Mouse (Mus musculus) liver, embryonic 14.5 days (tissue): ENCODE measurements at regions not wholly inside any gene's neighbourhood (a gene's known extent, or its start where the extent isn't known, plus 50 kb on each side); places are given as distances from the start of the nearest gene placed in this dataset.

Experiments used
- ATAC-seq: fragments of 200-750 bp; cut with Nextera tagmentation; 2 replicates; pipeline ENCODE4 v1.8.0; 2017; ENCODE audit warnings: moderate number of reproducible peaks, mild to moderate bottlenecking, moderate library complexity; ENCODE audit not compliant: insufficient read depth
- DNase-seq, 3 experiments: peaks; one replicate each; pipeline ENCODE4 v3.0.0-alpha.2; 2012 to 2013; ENCODE audit warnings: low read depth in 3 of 3, low spot score in 3 of 3
- H3K27ac ChIP-seq: fragments of 300-500 bp; sonication (generic); 2 replicates; pipeline ENCODE4 v1.5.1; 2014; ENCODE audit warnings: moderate library complexity, mild to moderate bottlenecking, control low read depth, inconsistent platforms
- H3K27me3 ChIP-seq: fragments of 300-500 bp; sonication (generic); 2 replicates; pipeline ENCODE4 v1.6.1; 2014; ENCODE audit warnings: mild to moderate bottlenecking, low read length, moderate library complexity; ENCODE audit not compliant: control insufficient read depth, insufficient read depth
- H3K36me3 ChIP-seq: fragments of 300-500 bp; sonication (generic); replicated peaks from 2 replicates; pipeline ENCODE4 v1.6.1; 2014; ENCODE audit warnings: low read depth; ENCODE audit not compliant: control insufficient read depth, insufficient read depth
- H3K4me1 ChIP-seq, 2 experiments: fragments of 200-500 bp in 1 of 2; fragments of 300-500 bp in 1 of 2; sonication (generic) in 1 of 2; replicated peaks; 2 replicates each; pipeline ENCODE4 v1.6.1; 2012 to 2014; ENCODE audit warnings: antibody characterized with exemption in 1 of 2, inconsistent platforms in 1 of 2, low read length in 1 of 2; ENCODE audit not compliant: control insufficient read depth in 2 of 2, insufficient read depth in 2 of 2
- H3K4me2 ChIP-seq: fragments of 300-500 bp; sonication (generic); 2 replicates; pipeline ENCODE4 v1.6.1; 2014; ENCODE audit warnings: low read depth, mild to moderate bottlenecking, control low read depth, moderate library complexity
- H3K4me3 ChIP-seq, 2 experiments: fragments of 200-500 bp in 1 of 2; fragments of 300-500 bp in 1 of 2; sonication (generic) in 1 of 2; 2 replicates each; pipeline ENCODE4 v1.5.1; 2012 to 2014; ENCODE audit warnings: low read depth in 2 of 2, low read length in 2 of 2, mild to moderate bottlenecking in 2 of 2, control low read depth in 1 of 2, inconsistent platforms in 1 of 2, moderate library complexity in 1 of 2; ENCODE audit not compliant: insufficient read depth in 1 of 2
- H3K9ac ChIP-seq: fragments of 300-500 bp; sonication (generic); replicated peaks from 2 replicates; pipeline ENCODE4 v1.6.1; 2014; ENCODE audit warnings: mild to moderate bottlenecking, control low read depth, moderate library complexity
- H3K9me3 ChIP-seq: fragments of 300-500 bp; sonication (generic); 2 replicates; pipeline ENCODE4 v1.6.1; 2016; ENCODE audit warnings: low read length, mixed read lengths; ENCODE audit not compliant: control insufficient read depth
- CTCF ChIP-seq: IDR thresholded peaks from 2 replicates; pipeline ENCODE4 v1.5.1; 2016; ENCODE audit warnings: antibody characterized with exemption, low read depth, control low read depth
- EP300 ChIP-seq: IDR thresholded peaks from 2 replicates; pipeline ENCODE4 v1.6.1; 2016; ENCODE audit warnings: antibody characterized with exemption, low read depth
- WGBS: fragments of 180-500 bp; shearing (Covaris S2); extraction: QIAGEN DNeasy Blood & Tissue Kit; methylation state at CpG from one replicate; pipeline ENCODE4 v1.1.7; 2014; ENCODE audit not compliant: insufficient replicate concordance; 5-methylcytosine and 5-hydroxymethylcytosine counted together

DNA sequence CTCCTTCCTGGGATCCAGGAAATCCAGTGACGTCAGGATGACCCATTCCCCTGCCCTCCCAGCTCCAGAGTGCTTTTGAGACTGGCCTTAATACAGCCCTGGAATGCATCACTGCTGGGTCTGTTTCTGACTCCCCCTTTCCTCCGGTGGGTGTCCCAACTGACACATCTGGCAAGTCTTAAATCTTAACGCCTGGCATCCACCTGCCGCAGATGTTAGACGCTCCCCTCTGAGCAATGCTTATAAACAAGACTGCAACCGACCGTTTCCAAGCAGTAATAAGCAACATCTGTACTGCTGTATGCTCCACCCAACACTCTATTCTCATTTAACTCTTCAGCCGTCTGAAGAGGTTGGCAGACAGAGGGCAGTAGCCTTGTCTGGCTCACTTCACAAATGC is 161.7 kb upstream of the Prok2 start:
- Histone ChIP-seq H3K4me3 (no peak overlapping the region), H3K27me3 (no peaks in the 10 kb centered on the region), H3K9me3 (no peaks in the 10 kb centered on the region), H3K4me1 (no peaks in the 10 kb centered on the region), H3K9ac (no peak overlapping the region), H3K4me2 (no peak overlapping the region), H3K27ac (no peak overlapping the region), H3K36me3 (no peaks in the 10 kb centered on the region)
- no peak for ATAC-seq
- DNase-seq: no peak
- WGBS: 56% methylated on average over 8 of the region's 8 CpGs
- no peak for TF ChIP-seq EP300
- TF ChIP-seq CTCF: no peak

DNA sequence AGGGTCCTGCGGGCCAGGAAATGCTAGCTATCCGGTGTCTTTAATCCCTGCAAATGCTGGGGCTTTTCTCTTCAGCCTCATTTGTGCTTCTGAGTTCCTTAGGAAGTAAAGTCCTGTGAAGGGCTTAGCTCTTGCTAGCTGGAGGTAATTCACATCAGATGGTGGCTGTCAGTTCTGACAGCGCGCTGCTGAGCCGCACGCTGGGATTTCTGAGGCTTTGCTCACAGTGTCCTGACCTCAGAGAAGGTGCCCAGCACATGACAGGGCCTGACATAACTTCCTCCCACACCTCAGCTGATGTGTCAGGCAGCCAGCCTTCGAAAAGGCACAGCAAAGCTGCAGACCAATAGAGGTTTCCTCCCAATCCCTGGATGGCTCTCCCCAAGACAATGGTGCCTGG is 158.6 kb upstream of the Prok2 start:
- 5% methylated on average over 7 of the region's 7 CpGs for WGBS
- Histone ChIP-seq H3K9me3 (no peaks in the 10 kb centered on the region), H3K9ac (no peak overlapping the region), H3K4me3 (no peak overlapping the region), H3K4me2 (no peak overlapping the region), H3K27me3 (no peaks in the 10 kb centered on the region), H3K4me1 (no peaks in the 10 kb centered on the region), H3K36me3 (no peaks in the 10 kb centered on the region), H3K27ac (no peak overlapping the region)
- DNase-seq (no peak), ATAC-seq (no peak)
- no peak for TF ChIP-seq CTCF
- no peak for TF ChIP-seq EP300

DNA sequence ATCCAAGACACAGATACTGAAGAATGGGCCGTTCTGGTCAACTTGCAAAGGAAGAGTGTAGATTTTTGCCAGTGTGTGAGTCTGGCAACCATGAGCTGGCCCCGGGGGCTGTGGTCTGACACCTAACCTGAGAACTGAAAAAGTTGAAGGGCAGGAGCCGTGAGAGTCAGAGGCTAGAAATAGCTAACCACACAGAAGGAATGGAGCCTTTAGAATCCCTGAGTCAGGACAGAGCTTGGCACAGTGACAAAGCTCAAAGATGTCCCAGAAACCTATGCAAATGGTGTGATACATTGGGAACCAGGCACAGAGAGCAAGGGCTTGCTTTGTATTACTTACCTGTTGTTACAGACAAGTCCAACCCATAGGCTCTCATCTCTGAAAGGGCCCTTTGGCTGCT is 157.9 kb upstream of the Prok2 start:
- TF ChIP-seq EP300 (no peak), CTCF (no peak)
- H3K4me3 ChIP-seq: no peak overlapping the region
- H3K9me3 ChIP-seq: no peaks in the 10 kb centered on the region
- DNase-seq: no peak
- H3K27ac ChIP-seq: no peak overlapping the region
- H3K27me3 ChIP-seq: no peaks in the 10 kb centered on the region
- ATAC-seq: no peak
- H3K4me1 ChIP-seq: no peaks in the 10 kb centered on the region
- WGBS: 46% methylated on average over 3 of the region's 3 CpGs
- H3K4me2 ChIP-seq: no peak overlapping the region
- no peaks in the 10 kb centered on the region for H3K36me3 ChIP-seq
- H3K9ac ChIP-seq: no peak overlapping the region

DNA sequence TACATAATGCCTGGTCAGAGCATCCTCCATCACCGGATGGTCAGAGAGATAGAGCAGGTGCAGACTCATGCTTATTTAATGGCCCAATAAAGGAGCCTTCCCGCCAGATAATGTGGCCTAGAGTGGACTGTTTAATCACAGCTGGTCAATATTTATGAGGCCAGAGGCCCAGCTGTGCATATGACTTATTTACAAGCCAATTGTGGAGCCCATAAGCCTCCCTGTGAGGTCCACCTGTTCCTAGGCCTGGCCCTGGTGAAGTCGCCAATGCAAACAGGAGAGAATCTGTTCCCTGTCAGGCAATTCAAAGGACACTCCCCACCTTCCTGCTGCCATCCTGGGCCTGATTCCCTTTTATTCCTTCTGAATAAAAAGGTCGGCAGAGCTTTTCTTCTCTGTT is 155.4 kb upstream of the Prok2 start:
- no peaks in the 10 kb centered on the region for H3K36me3 ChIP-seq
- H3K9ac ChIP-seq: no peak overlapping the region
- H3K27me3 ChIP-seq: no peaks in the 10 kb centered on the region
- no peak overlapping the region for H3K4me3 ChIP-seq
- WGBS: 34% methylated on average over 4 of the region's 4 CpGs
- TF ChIP-seq EP300 (no peak), CTCF (no peak)
- H3K4me2 ChIP-seq: no peak overlapping the region
- DNase-seq: no peak
- no peak for ATAC-seq
- no peaks in the 10 kb centered on the region for H3K4me1 ChIP-seq
- no peaks in the 10 kb centered on the region for H3K9me3 ChIP-seq
- H3K27ac ChIP-seq: no peak overlapping the region

DNA sequence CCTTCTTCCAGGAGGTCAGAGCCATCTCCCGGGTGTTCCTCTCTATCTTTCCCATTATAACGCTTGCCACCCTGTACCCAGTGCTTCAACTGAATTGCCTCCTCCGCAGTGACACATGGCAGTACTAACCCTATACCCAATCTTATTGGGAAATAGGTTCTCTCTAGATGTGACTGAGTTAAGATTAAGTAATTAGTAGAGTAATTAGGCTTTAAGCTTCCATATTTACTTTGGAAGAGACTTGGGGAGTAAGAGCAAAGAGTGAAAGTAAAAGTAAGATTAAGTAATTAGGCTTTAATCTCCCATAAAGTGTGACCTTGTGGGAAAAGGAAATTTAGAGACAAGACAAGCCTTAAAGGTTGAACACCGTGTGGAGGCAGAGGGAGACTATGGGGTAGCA is 148.7 kb upstream of the Prok2 start:
- no peak overlapping the region for H3K4me2 ChIP-seq
- H3K27ac ChIP-seq: no peak overlapping the region
- H3K27me3 ChIP-seq: no peaks in the 10 kb centered on the region
- WGBS: 70% methylated on average over 4 of the region's 4 CpGs
- no peaks in the 10 kb centered on the region for H3K9me3 ChIP-seq
- H3K36me3 ChIP-seq: no peaks in the 10 kb centered on the region
- no peak for DNase-seq
- no peak for ATAC-seq
- H3K4me3 ChIP-seq: no peak overlapping the region
- no peak for TF ChIP-seq CTCF
- no peak for TF ChIP-seq EP300
- H3K4me1 ChIP-seq: no peaks in the 10 kb centered on the region
- H3K9ac ChIP-seq: no peak overlapping the region

DNA sequence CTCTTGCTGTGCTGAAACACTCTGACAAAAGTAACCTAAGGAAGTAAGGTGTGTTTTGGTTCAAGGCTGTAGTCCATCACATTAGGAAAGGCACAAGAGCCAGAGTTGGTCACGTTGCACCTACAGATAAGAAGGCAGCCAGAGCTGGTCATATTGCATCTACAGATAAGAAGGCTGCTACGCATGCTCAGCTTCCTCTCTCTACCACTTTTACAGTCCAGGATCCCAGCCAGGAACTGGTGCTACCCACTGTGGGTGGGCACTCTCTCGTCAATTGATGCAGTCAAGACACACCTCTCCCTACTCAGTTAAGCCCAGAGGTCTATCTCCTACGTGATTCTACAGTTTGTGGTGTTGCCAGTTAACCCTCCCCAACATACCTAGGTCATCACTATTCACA is 147.8 kb upstream of the Prok2 start:
- 4% methylated on average over 4 of the region's 4 CpGs for WGBS

More for the DNA sequence above, 147.8 kb upstream of the Prok2 start:
- no peak for ATAC-seq
- H3K9ac ChIP-seq: no peak overlapping the region
- H3K4me2 ChIP-seq: no peak overlapping the region
- H3K9me3 ChIP-seq: no peaks in the 10 kb centered on the region
- H3K4me3 ChIP-seq: no peak overlapping the region
- no peak overlapping the region for H3K27ac ChIP-seq
- DNase-seq: no peak
- H3K27me3 ChIP-seq: no peaks in the 10 kb centered on the region
- TF ChIP-seq EP300 (no peak), CTCF (no peak)
- H3K36me3 ChIP-seq: no peaks in the 10 kb centered on the region
- no peaks in the 10 kb centered on the region for H3K4me1 ChIP-seq
